Mouse (Mus musculus) spleen, adult 2 months (tissue): ENCODE data around the gene Trmu.

Experiments
- CTCF ChIP-seq: fragments of 200-500 bp; IDR thresholded peaks from 2 replicates; pipeline ENCODE4 v1.5.1; 2011; ENCODE audit warnings: mild to moderate bottlenecking, inconsistent platforms; ENCODE audit not compliant: insufficient read depth, insufficient read length, insufficient replicate concordance; ENCODE audit errors: extremely low read depth
- POLR2A ChIP-seq: fragments of 200-500 bp; IDR thresholded peaks from 2 replicates; pipeline ENCODE4 v1.6.1; 2011; ENCODE audit warnings: low read depth, low read length, inconsistent platforms

DNA sequence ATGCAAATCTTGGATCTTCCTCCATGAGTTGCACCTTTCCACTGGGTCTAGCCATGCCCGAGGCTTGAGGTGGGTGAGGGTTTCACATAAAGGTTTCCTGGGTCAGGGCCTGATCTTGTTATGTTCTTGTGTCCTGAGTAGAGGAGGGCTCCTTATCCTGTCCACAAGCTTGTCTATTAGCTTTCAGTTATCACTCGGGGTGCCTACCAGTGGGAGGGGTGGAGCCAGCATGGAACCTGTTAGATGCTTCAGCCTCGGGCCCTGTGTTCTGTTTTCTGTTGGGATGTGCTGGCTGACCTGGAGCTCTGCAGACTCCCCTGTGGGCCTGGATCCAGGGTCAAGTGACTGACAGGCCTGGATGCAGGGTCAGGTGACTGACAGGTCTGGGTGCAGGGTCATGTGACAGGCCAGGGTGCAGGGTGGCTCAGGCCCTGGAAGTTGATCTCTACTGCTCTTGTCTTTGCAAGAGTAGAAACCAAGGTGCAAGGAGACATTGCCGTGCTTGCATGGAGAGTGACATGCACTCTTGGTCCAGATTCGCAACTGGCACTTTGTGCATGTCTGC is 37.2 kb upstream of the Trmu start:
- TF ChIP-seq POLR2A (no peak), CTCF (no peak)
